Mouse (Mus musculus) forebrain, embryonic 11.5 days (tissue): Measurements from ENCODE around the gene Ppard. TPM values are rescaled to one million over a fixed set of nuclear protein-coding genes. Genes with fewer than 3 reads are reported as not detected.
"Not testable (repeated sequence)": the region's sequence is repeated elsewhere in the genome, so short reads cannot be mapped to it uniquely, and the experiment has no call there.

Experiments used
- ATAC-seq: fragments of 200-750 bp; cut with Nextera tagmentation; replicated peaks from 2 replicates; pipeline ENCODE4 v1.8.0; 2017; ENCODE audit warnings: moderate TSS enrichment; ENCODE audit not compliant: low FRiP score
- DNase-seq: peaks from one replicate; pipeline ENCODE4 v3.0.0-alpha.2; 2017; ENCODE audit warnings: low spot score
- H3K27ac ChIP-seq: fragments of 300-500 bp; sonication (generic); 2 replicates; pipeline ENCODE4 v1.5.1; 2014; ENCODE audit warnings: low read depth, low read length
- H3K27me3 ChIP-seq: fragments of 300-500 bp; sonication (generic); 2 replicates; pipeline ENCODE4 v1.6.1; 2014; ENCODE audit warnings: mild to moderate bottlenecking, low read length, mixed read lengths; ENCODE audit not compliant: control insufficient read depth, insufficient read depth
- H3K36me3 ChIP-seq: fragments of 300-500 bp; sonication (generic); 2 replicates; pipeline ENCODE4 v1.6.1; 2014; ENCODE audit warnings: mild to moderate bottlenecking, low read length, moderate library complexity, mixed read lengths; ENCODE audit not compliant: control insufficient read depth, insufficient read depth
- H3K4me1 ChIP-seq: fragments of 300-500 bp; sonication (generic); replicated peaks from 2 replicates; pipeline ENCODE4 v1.6.1; 2014; ENCODE audit warnings: low read length, mixed read lengths; ENCODE audit not compliant: control insufficient read depth, insufficient read depth
- H3K4me2 ChIP-seq: fragments of 300-500 bp; sonication (generic); 2 replicates; pipeline ENCODE4 v1.6.1; 2014; ENCODE audit warnings: low read depth, mild to moderate bottlenecking, low read length, moderate library complexity, mixed read lengths; ENCODE audit not compliant: severe bottlenecking
- H3K4me3 ChIP-seq: fragments of 300-500 bp; sonication (generic); 2 replicates; pipeline ENCODE4 v1.5.1; 2014; ENCODE audit warnings: low read depth, low read length
- H3K9ac ChIP-seq: fragments of 300-500 bp; sonication (generic); 2 replicates; pipeline ENCODE4 v1.6.1; 2014; ENCODE audit warnings: low read length
- H3K9me3 ChIP-seq: fragments of 300-500 bp; sonication (generic); 2 replicates; pipeline ENCODE4 v1.6.1; 2016; ENCODE audit warnings: low read length, mixed read lengths; ENCODE audit not compliant: control insufficient read depth
- WGBS: fragments of 180-500 bp; shearing (Covaris S2); extraction: QIAGEN DNeasy Blood & Tissue Kit; methylation state at CpG from one replicate; pipeline ENCODE4 v1.1.7; 2014; 5-methylcytosine and 5-hydroxymethylcytosine counted together
- polyA plus RNA-seq: library from polyadenylated mRNA; unstranded; fragments of >200 nt; fragmentation: Nextera tagmentation; extraction: Ambion mirVana; gene quantifications from 2 replicates; pipeline ENCODE4 v1.2.1, GENCODE M21; 2014

The Ppard gene
- polyA plus RNA-seq, 1 experiment from 2014 or later = 1.4 TPM

DNA sequence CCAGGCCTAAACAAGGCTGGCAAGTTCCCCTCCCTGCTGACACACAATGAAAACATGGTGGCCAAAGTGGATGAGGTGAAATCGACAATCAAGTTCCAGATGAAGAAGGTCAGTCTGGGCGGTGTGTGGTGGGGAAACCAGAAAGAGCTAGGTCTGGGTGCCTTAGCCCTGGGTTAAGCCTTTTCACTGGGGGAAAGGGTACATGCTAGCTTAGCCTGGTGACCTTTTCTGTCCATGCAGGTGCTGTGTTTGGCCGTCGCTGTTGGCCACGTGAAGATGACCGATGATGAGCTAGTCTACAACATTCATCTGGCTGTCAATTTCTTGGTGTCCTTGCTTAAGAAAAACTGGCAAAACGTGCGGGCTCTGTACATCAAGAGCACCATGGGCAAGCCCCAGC lies 98.1 kb downstream of the Ppard start:
- not testable (repeated sequence) for H3K27ac ChIP-seq, H3K27me3 ChIP-seq, DNase-seq, H3K9ac ChIP-seq, H3K36me3 ChIP-seq, H3K4me3 ChIP-seq, H3K9me3 ChIP-seq, ATAC-seq
- 71% methylated on average over 6 of the region's 8 CpGs for WGBS
- H3K4me2 ChIP-seq = 0 out of 2 replicates have a peak overlapping the region, but pooled peaks have one; percentile 8
- H3K4me1 ChIP-seq = 0 out of 2 replicates have a peak, but pooled peaks cover 12% of the 10 kb centered on the region

- Histone ChIP-seq H3K27me3 (no peaks in the 10 kb centered on the region), H3K4me1 (0 out of 2 replicates have a peak, but pooled peaks cover 12% of the 10 kb centered on the region), H3K4me2 (0 out of 2 replicates have a peak overlapping the region, but pooled peaks have one; percentile 8), H3K4me3 (no peak overlapping the region), H3K9me3 (no peaks in the 10 kb centered on the region), H3K9ac (no peak overlapping the region), H3K27ac (no peak overlapping the region), H3K36me3 (peaks cover 2% of the 10 kb centered on the region; the same call in 1 of the 2 replicates)
- WGBS = 48% methylated on average over 5 of the region's 7 CpGs
- ATAC-seq = no peak
- DNase-seq = no peak
Observed at GRCm38 (mm10) chr17:28331241-28332112, 99.0 kb downstream of the Ppard start.

- Histone ChIP-seq H3K4me3 (no peak overlapping the region), H3K27me3 (no peaks in the 10 kb centered on the region), H3K4me2 (no peak overlapping the region), H3K27ac (no peak overlapping the region), H3K4me1 (0 out of 2 replicates have a peak, but pooled peaks cover 12% of the 10 kb centered on the region), H3K9me3 (no peaks in the 10 kb centered on the region), H3K36me3 (peaks cover 2% of the 10 kb centered on the region; the same call in 1 of the 2 replicates), H3K9ac (no peak overlapping the region)
- ATAC-seq = no peak
- no peak for DNase-seq
- 48% methylated on average over 13 of the region's 13 CpGs for WGBS
Observed at GRCm38 (mm10) chr17:28332113-28332914, 99.8 kb downstream of the Ppard start.

GRCm38 (mm10) chr17:28332915-28333546 lies 100.5 kb downstream of the Ppard start:
- Histone ChIP-seq H3K27ac (no peak overlapping the region), H3K9me3 (no peaks in the 10 kb centered on the region), H3K4me1 (0 out of 2 replicates have a peak, but pooled peaks cover 7% of the 10 kb centered on the region), H3K9ac (no peak overlapping the region), H3K4me2 (no peak overlapping the region), H3K36me3 (peaks cover 2% of the 10 kb centered on the region; the same call in 1 of the 2 replicates), H3K27me3 (no peaks in the 10 kb centered on the region), H3K4me3 (no peak overlapping the region)
- ATAC-seq = no peak
- WGBS = 61% methylated on average over 31 of the region's 31 CpGs
- no peak for DNase-seq

- H3K36me3 ChIP-seq = peaks cover 2% of the 10 kb centered on the region; the same call in 1 of the 2 replicates
- 0 out of 2 replicates have a peak, but pooled peaks cover 7% of the 10 kb centered on the region for H3K4me1 ChIP-seq
- H3K27ac ChIP-seq = no peak overlapping the region
- WGBS = 74% methylated on average over 10 of the region's 10 CpGs
- DNase-seq (no peak), ATAC-seq (no peak)
- no peaks in the 10 kb centered on the region for H3K27me3 ChIP-seq
- H3K9me3 ChIP-seq = no peaks in the 10 kb centered on the region
- H3K4me3 ChIP-seq = no peak overlapping the region
- no peak overlapping the region for H3K9ac ChIP-seq
- H3K4me2 ChIP-seq = no peak overlapping the region
Observed at GRCm38 (mm10) chr17:28335267-28335666, 102.8 kb downstream of the Ppard start.

GRCm38 (mm10) chr17:28337547-28337946 lies 105.0 kb downstream of the Ppard start:
- Histone ChIP-seq H3K27me3 (no peaks in the 10 kb centered on the region), H3K9me3 (no peaks in the 10 kb centered on the region), H3K36me3 (no peaks in the 10 kb centered on the region), H3K4me1 (peaks cover 13% of the 10 kb centered on the region), H3K27ac (no peak overlapping the region), H3K4me2 (no peak overlapping the region), H3K4me3 (no peak overlapping the region), H3K9ac (no peak overlapping the region)
- WGBS = 92% methylated on average over 7 of the region's 7 CpGs
- no peak for DNase-seq
- no peak for ATAC-seq

- Histone ChIP-seq H3K27ac (no peak overlapping the region), H3K4me3 (no peak overlapping the region)
- 79% methylated on average over 7 of the region's 7 CpGs for WGBS
Observed at GRCm38 (mm10) chr17:28340578-28340977, 108.1 kb downstream of the Ppard start.

DNA sequence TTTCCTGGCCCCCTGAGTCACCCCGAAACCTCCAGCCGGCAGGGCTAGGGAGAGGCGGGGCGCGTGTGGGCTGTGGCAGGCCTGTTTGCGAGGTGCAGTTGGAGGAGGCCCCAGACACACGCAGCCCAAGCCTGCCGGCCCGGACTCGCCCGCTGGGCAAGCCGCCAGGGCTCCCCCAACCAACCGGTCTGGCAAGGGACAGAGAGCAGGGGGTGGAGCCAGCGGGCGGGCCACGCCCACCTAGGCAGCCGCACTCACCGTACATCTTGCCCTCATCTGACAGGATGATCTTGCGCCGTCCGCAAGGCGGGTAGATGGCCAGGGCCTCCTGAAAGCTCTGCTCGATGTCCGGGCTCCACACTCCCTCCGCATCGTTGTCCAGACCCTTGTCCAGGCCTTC lies 108.6 kb downstream of the Ppard start:
- Histone ChIP-seq H3K9me3 (no peaks in the 10 kb centered on the region), H3K36me3 (no peaks in the 10 kb centered on the region), H3K4me1 (peaks cover 18% of the 10 kb centered on the region), H3K27ac (no peak overlapping the region), H3K27me3 (no peaks in the 10 kb centered on the region; the same call in 1 of the 2 replicates), H3K4me3 (peak overlapping the region; percentile 16; the same call in 1 of the 2 replicates), H3K9ac (peak overlapping the region; percentile 44), H3K4me2 (peak overlapping the region; percentile 40)
- peak; percentile 88 for DNase-seq
- peak; percentile 79 for ATAC-seq
- WGBS = 6% methylated on average over 26 of the region's 26 CpGs

More at GRCm38 (mm10) chr17:28340578-28340977, 108.1 kb downstream of the Ppard start:
- no peak for ATAC-seq
- DNase-seq = no peak
- no peaks in the 10 kb centered on the region for H3K36me3 ChIP-seq
- peak overlapping the region; percentile 40; the same call in 1 of the 2 replicates for H3K4me2 ChIP-seq
- H3K4me1 ChIP-seq = peaks cover 15% of the 10 kb centered on the region
- H3K27me3 ChIP-seq = no peaks in the 10 kb centered on the region; the same call in 1 of the 2 replicates
- H3K9me3 ChIP-seq = no peaks in the 10 kb centered on the region
- peak overlapping the region; percentile 44 for H3K9ac ChIP-seq
